17 mouse cellular contexts compared by ENCODE assay signal in genomic region chr19:56653292-56653691, GRCm38 (mm10).
DNase-seq lines count a peak whose midpoint lies in the region; ATAC-seq lines count a peak whose summit lies in the region.
"Had no signal": no experiment of that assay in that cellular context is flagged by ENCODE, and none has a peak within 500 bp of the region (broad histone marks: within the 10 kb centered on the region; RNA-seq: fewer than 3 reads in every experiment).

No protein-coding gene starts in this region.

- no peak for ATAC-seq in kidney, embryonic 16.5 days (ENCODE audit: low FRiP score, low TSS enrichment)
- no peak for ATAC-seq in embryonic facial prominence, embryonic 12.5 days (ENCODE audit: insufficient number of reproducible peaks, insufficient read depth, low FRiP score, low TSS enrichment)
- ATAC-seq in midbrain, embryonic 13.5 days: peak; percentile 40; the same call in 1 of the 2 replicates

- no peaks in the 10 kb centered on the region; the same call in 1 of the 2 replicates for H3K9me3 ChIP-seq in heart, embryonic 10.5 days
- peaks cover 6% of the 10 kb centered on the region; the same call in 1 of the 2 replicates for H3K9me3 ChIP-seq in kidney, embryonic 16.5 days (ENCODE audit: low read length)
- H3K9me3 ChIP-seq in embryonic facial prominence, embryonic 12.5 days: no peaks in the 10 kb centered on the region
- H3K9me3 ChIP-seq in midbrain, embryonic 13.5 days: no peaks in the 10 kb centered on the region
- H3K9me3 ChIP-seq: liver, embryonic 15.5 days had no signal

- no peaks in the 10 kb centered on the region for H3K27me3 ChIP-seq in heart, embryonic 10.5 days (ENCODE audit: insufficient read depth, poor library complexity, severe bottlenecking)
- peaks cover 45% of the 10 kb centered on the region for H3K27me3 ChIP-seq in kidney, embryonic 16.5 days (ENCODE audit: insufficient read depth, low read length)
- H3K27me3 ChIP-seq in embryonic facial prominence, embryonic 12.5 days: no peaks in the 10 kb centered on the region
- H3K27me3 ChIP-seq in midbrain, embryonic 13.5 days: peaks cover 11% of the 10 kb centered on the region
- H3K27me3 ChIP-seq: liver, embryonic 15.5 days had no signal

- WGBS in heart, embryonic 10.5 days: 66% methylated on average over 9 of the region's 9 CpGs
- 53% methylated on average over 9 of the region's 9 CpGs for WGBS in kidney, embryonic 16.5 days
- 68% methylated on average over 9 of the region's 9 CpGs for WGBS in embryonic facial prominence, embryonic 12.5 days
- 44% methylated on average over 9 of the region's 9 CpGs for WGBS in midbrain, embryonic 13.5 days

- H3K4me1 ChIP-seq in heart, embryonic 10.5 days: peaks cover 42% of the 10 kb centered on the region
- peaks cover 21% of the 10 kb centered on the region for H3K4me1 ChIP-seq in kidney, embryonic 16.5 days (ENCODE audit: insufficient read depth, low read length)
- peaks cover 17% of the 10 kb centered on the region for H3K4me1 ChIP-seq in embryonic facial prominence, embryonic 12.5 days
- peaks cover 19% of the 10 kb centered on the region for H3K4me1 ChIP-seq in midbrain, embryonic 13.5 days (replicated peaks)
- H3K4me1 ChIP-seq: liver, embryonic 15.5 days had no signal

- no peak overlapping the region for H3K4me3 ChIP-seq in heart, embryonic 10.5 days
- no peak overlapping the region for H3K4me3 ChIP-seq in kidney, embryonic 16.5 days (ENCODE audit: low read length)
- no peak overlapping the region for H3K4me3 ChIP-seq in embryonic facial prominence, embryonic 12.5 days
- H3K4me3 ChIP-seq in midbrain, embryonic 13.5 days (replicated peaks): no peak overlapping the region
- H3K4me3 ChIP-seq: erythroblast, embryonic 14.5 days; liver, embryonic 15.5 days; megakaryocyte, embryonic 14.5 days had no signal

- no peaks in the 10 kb centered on the region for H3K36me3 ChIP-seq in heart, embryonic 10.5 days
- no peaks in the 10 kb centered on the region for H3K36me3 ChIP-seq in kidney, embryonic 16.5 days (ENCODE audit: insufficient read depth, low read length)
- no peaks in the 10 kb centered on the region for H3K36me3 ChIP-seq in embryonic facial prominence, embryonic 12.5 days
- no peaks in the 10 kb centered on the region for H3K36me3 ChIP-seq in midbrain, embryonic 13.5 days
- H3K36me3 ChIP-seq: liver, embryonic 15.5 days had no signal

- intact Hi-C loops in heart, postnatal 14 days (cut with DNase I): no loop called here
- intact Hi-C loops in gastrocnemius, postnatal 36 days (cut with DNase I): no loop called here

- peak overlapping the region; percentile 49; the same call in 1 of the 2 replicates for H3K4me2 ChIP-seq in kidney, embryonic 16.5 days (replicated peaks; ENCODE audit: low read depth, low read length)
- H3K4me2 ChIP-seq in embryonic facial prominence, embryonic 12.5 days (replicated peaks): peak overlapping the region; percentile 36; the same call in 1 of the 2 replicates
- 0 out of 2 replicates have a peak overlapping the region, but pooled peaks have one; percentile 50 for H3K4me2 ChIP-seq in midbrain, embryonic 13.5 days (replicated peaks)

- H3K27ac ChIP-seq in heart, embryonic 10.5 days: peak overlapping the region; percentile 47; the same call in 1 of the 2 replicates
- H3K27ac ChIP-seq in kidney, embryonic 16.5 days (ENCODE audit: low read length): no peak overlapping the region
- H3K27ac ChIP-seq in embryonic facial prominence, embryonic 12.5 days: no peak overlapping the region
- H3K27ac ChIP-seq in midbrain, embryonic 13.5 days: no peak overlapping the region
- H3K27ac ChIP-seq: liver, embryonic 15.5 days had no signal

- no peak for DNase-seq in heart, embryonic 10.5 days (ENCODE audit: low spot score)
- no peak for DNase-seq in heart, postnatal 14 days
- DNase-seq in kidney, adult 9 months: no peak
- no peak for DNase-seq in frontal cortex, postnatal 25 days (ENCODE audit: low spot score in 2 of 2)
- DNase-seq in gastrocnemius, postnatal 36 days: no peak
- DNase-seq: adrenal gland, postnatal 14 days; cerebellum, adult 11-12 months; cerebellum, postnatal 25 days; kidney, postnatal 10 days; lung, postnatal 10 days; thymus, postnatal 4 days had no signal

- H3K9ac ChIP-seq in kidney, embryonic 16.5 days (replicated peaks; ENCODE audit: low read length): no peak overlapping the region
- H3K9ac ChIP-seq in embryonic facial prominence, embryonic 12.5 days: no peak overlapping the region
- no peak overlapping the region for H3K9ac ChIP-seq in midbrain, embryonic 13.5 days (replicated peaks)
- H3K9ac ChIP-seq: liver, embryonic 15.5 days had no signal
